Mouse (Mus musculus) liver, postnatal 0 days (tissue): ENCODE data around the gene Ggps1. TPM values are rescaled to one million over a fixed set of nuclear protein-coding genes. Genes with fewer than 3 reads are reported as not detected.
A peak's percentile ranks its signal among the peaks of the same experiment; 100 is the strongest.
"Not testable (repeated sequence)": the region's sequence is repeated elsewhere in the genome, so short reads cannot be mapped to it uniquely, and the experiment has no call there.

Source experiments
- ATAC-seq: fragments of 200-750 bp; cut with Nextera tagmentation; 2 replicates; pipeline ENCODE4 v1.8.0; 2017; ENCODE audit warnings: mild to moderate bottlenecking, moderate library complexity
- DNase-seq: peaks from one replicate; pipeline ENCODE4 v3.0.0-alpha.2; 2016
- H3K27ac ChIP-seq: fragments of 300-500 bp; sonication (generic); 2 replicates; pipeline ENCODE4 v1.5.1; 2014; ENCODE audit warnings: antibody characterized with exemption, moderate library complexity, mild to moderate bottlenecking, low read depth
- H3K27me3 ChIP-seq: fragments of 300-500 bp; sonication (generic); 2 replicates; pipeline ENCODE4 v1.6.1; 2014; ENCODE audit warnings: low read length, control low read depth, mixed read lengths; ENCODE audit not compliant: insufficient read depth
- H3K36me3 ChIP-seq: fragments of 300-500 bp; sonication (generic); replicated peaks from 2 replicates; pipeline ENCODE4 v1.6.1; 2014; ENCODE audit warnings: mild to moderate bottlenecking, control low read depth, low read length, moderate library complexity, mixed read lengths; ENCODE audit not compliant: insufficient read depth
- H3K4me1 ChIP-seq: fragments of 300-500 bp; sonication (generic); 2 replicates; pipeline ENCODE4 v1.6.1; 2014; ENCODE audit warnings: antibody characterized with exemption, mild to moderate bottlenecking, control low read depth; ENCODE audit not compliant: insufficient read depth
- H3K4me2 ChIP-seq: fragments of 300-500 bp; sonication (generic); 2 replicates; pipeline ENCODE4 v1.6.1; 2014; ENCODE audit warnings: low read depth, mild to moderate bottlenecking, low read length, moderate library complexity, mixed read lengths
- H3K4me3 ChIP-seq: fragments of 300-500 bp; sonication (generic); 2 replicates; pipeline ENCODE4 v1.5.1; 2014; ENCODE audit warnings: low read depth, low read length
- H3K9ac ChIP-seq: fragments of 300-500 bp; sonication (generic); replicated peaks from 2 replicates; pipeline ENCODE4 v1.6.1; 2014; ENCODE audit warnings: mild to moderate bottlenecking, moderate library complexity
- H3K9me3 ChIP-seq: fragments of 300-500 bp; sonication (generic); 2 replicates; pipeline ENCODE4 v1.6.1; 2016; ENCODE audit warnings: mild to moderate bottlenecking, control low read depth, low read length, mixed read lengths
- CTCF ChIP-seq: sonication (generic); IDR thresholded peaks from 2 replicates; pipeline ENCODE4 v1.5.1; 2016; ENCODE audit warnings: antibody characterized with exemption, low read depth
- EP300 ChIP-seq: IDR thresholded peaks from 2 replicates; pipeline ENCODE4 v1.6.1; 2016; ENCODE audit warnings: antibody characterized with exemption, low read depth, mild to moderate bottlenecking
- WGBS: fragments of 180-500 bp; shearing (Covaris S2); extraction: QIAGEN DNeasy Blood & Tissue Kit; methylation state at CpG from one replicate; pipeline ENCODE4 v1.1.7; 2014; ENCODE audit not compliant: insufficient replicate concordance; 5-methylcytosine and 5-hydroxymethylcytosine counted together
- polyA plus RNA-seq: library from polyadenylated mRNA; unstranded; fragments of >200 nt; fragmentation: Nextera tagmentation; extraction: Ambion mirVana; gene quantifications from 2 replicates; pipeline ENCODE4 v1.2.1, GENCODE M21; 2015

The Ggps1 gene
- polyA plus RNA-seq, 1 experiment from 2014 or later: 10.2 TPM

DNA sequence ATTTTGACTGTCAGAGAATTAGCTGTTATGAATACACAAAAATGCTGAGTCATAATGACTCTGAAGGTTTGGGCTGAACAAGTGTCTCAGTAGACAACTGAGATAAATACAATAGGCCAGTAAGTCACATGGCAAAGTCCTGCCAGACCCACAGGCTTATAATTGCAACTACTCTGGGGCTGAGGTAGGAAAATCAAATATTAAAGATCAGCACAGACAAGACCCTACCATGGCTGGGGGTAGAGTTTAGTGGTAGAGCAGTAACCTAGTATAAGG is 29.3 kb downstream of the Ggps1 start:
- no peaks in the 10 kb centered on the region for H3K27me3 ChIP-seq
- ATAC-seq (peak; percentile 84), DNase-seq (peak; percentile 16)
- no peak overlapping the region for H3K9ac ChIP-seq
- peaks cover 32% of the 10 kb centered on the region for H3K4me1 ChIP-seq
- peak overlapping the region; percentile 4; the same call in 1 of the 2 replicates for H3K4me2 ChIP-seq
- peak overlapping the region; percentile 71 for H3K27ac ChIP-seq
- no peaks in the 10 kb centered on the region for H3K9me3 ChIP-seq
- H3K4me3 ChIP-seq: no peak overlapping the region
- TF ChIP-seq EP300 (peak; percentile 88), CTCF (no peak)
- peaks cover 2% of the 10 kb centered on the region for H3K36me3 ChIP-seq

GRCm38 (mm10) chr13:14033309-14034072 is 29.8 kb downstream of the Ggps1 start:
- H3K9me3 ChIP-seq: no peaks in the 10 kb centered on the region
- WGBS: 51% methylated on average over 5 of the region's 5 CpGs
- peak; percentile 68 for ATAC-seq
- 0 out of 2 replicates have a peak overlapping the region, but pooled peaks have one; percentile 2 for H3K4me2 ChIP-seq
- H3K27me3 ChIP-seq: no peaks in the 10 kb centered on the region
- TF ChIP-seq CTCF (no peak), EP300 (peak; percentile 92)
- H3K36me3 ChIP-seq: peaks cover 6% of the 10 kb centered on the region
- DNase-seq: no peak
- no peak overlapping the region for H3K4me3 ChIP-seq
- H3K27ac ChIP-seq: peak overlapping the region; percentile 71
- peaks cover 27% of the 10 kb centered on the region for H3K4me1 ChIP-seq
- H3K9ac ChIP-seq: no peak overlapping the region

DNA sequence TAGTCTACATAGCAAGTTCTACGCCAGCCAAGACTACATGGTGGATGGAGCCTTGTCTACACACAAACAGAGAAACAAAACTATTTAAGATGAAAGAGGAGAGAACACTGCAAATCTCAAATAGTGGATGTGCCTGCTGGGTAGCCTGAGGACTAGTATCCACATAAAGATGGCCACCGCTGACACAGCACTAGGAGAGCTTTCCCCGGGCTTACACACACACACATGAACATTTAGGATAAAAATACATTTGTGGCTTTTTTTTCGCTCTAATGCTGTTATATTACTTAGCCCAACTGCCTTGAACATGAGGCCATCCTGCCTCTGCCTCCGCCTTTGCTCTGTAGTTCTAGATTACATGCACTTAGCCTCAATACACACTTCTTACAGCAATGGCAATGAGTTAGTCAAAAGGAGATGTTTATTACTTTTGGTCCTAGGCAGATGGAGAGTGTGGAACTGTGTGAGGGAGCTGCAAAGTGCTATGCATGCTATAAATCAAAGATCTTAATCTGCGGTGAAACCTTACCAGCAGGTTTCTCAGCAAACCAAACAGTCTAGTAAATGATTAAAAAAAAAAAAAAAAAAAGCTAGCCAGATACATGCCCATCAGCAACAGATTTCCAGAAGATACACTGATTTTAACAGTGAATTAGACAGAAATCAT is 37.0 kb downstream of the Ggps1 start:
- H3K9ac ChIP-seq: no peak overlapping the region
- peaks cover 28% of the 10 kb centered on the region for H3K36me3 ChIP-seq
- no peak overlapping the region for H3K4me3 ChIP-seq
- no peak overlapping the region for H3K4me2 ChIP-seq
- H3K27me3 ChIP-seq: no peaks in the 10 kb centered on the region
- WGBS: 83% methylated on average over 6 of the region's 6 CpGs
- H3K4me1 ChIP-seq: peaks cover 4% of the 10 kb centered on the region; the same call in 1 of the 2 replicates
- ATAC-seq (no peak), DNase-seq (no peak)
- H3K27ac ChIP-seq: no peak overlapping the region
- no peaks in the 10 kb centered on the region for H3K9me3 ChIP-seq
- no peak for TF ChIP-seq CTCF

DNA sequence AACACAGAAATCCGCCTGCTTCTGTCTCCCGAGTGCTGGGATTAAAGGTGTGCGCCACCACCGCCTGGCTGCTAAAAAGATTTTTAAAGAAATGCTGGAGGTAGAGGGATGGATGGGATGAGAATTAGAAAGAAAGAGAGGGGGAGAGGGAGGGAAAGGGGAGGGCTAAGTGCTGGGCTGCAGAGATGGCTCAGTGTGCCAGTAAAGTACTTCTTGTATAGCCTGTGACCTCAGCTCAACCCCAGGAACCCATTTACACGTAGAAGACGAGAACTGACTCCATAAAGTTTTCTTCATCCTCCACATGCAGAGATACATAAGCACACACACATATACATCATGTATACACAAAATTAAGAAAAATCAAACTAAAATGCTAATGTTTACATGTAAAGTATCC is 37.7 kb downstream of the Ggps1 start:
- WGBS: 88% methylated on average over 6 of the region's 6 CpGs
- no peak for ATAC-seq
- H3K4me2 ChIP-seq: no peak overlapping the region

GRCm38 (mm10) chr13:14021417-14021816 is 41.9 kb downstream of the Ggps1 start:
- not testable (repeated sequence) for H3K4me2 ChIP-seq, H3K27me3 ChIP-seq, H3K4me3 ChIP-seq, H3K9ac ChIP-seq, DNase-seq, H3K9me3 ChIP-seq, H3K4me1 ChIP-seq
- 44% methylated on average over 8 of the region's 12 CpGs for WGBS
- Histone ChIP-seq H3K27ac (peak overlapping the region; percentile 48; the same call in 1 of the 2 replicates), H3K36me3 (peaks cover 14% of the 10 kb centered on the region)
- peak; percentile 63 for TF ChIP-seq EP300
- ATAC-seq: peak; percentile 61

More for the DNA sequence above, 37.7 kb downstream of the Ggps1 start:
- no peak for TF ChIP-seq EP300
- TF ChIP-seq CTCF: no peak
- Histone ChIP-seq H3K36me3 (peaks cover 28% of the 10 kb centered on the region), H3K4me1 (peaks cover 4% of the 10 kb centered on the region; the same call in 1 of the 2 replicates), H3K27me3 (no peaks in the 10 kb centered on the region), H3K4me3 (no peak overlapping the region), H3K9ac (no peak overlapping the region), H3K9me3 (no peaks in the 10 kb centered on the region), H3K27ac (no peak overlapping the region)
- no peak for DNase-seq

- Histone ChIP-seq H3K4me2 (no peak overlapping the region), H3K36me3 (peaks cover 13% of the 10 kb centered on the region), H3K9me3 (no peaks in the 10 kb centered on the region), H3K27ac (peak overlapping the region; percentile 11; the same call in 1 of the 2 replicates), H3K4me1 (peaks cover 5% of the 10 kb centered on the region), H3K27me3 (no peaks in the 10 kb centered on the region), H3K9ac (no peak overlapping the region), H3K4me3 (no peak overlapping the region)
- ATAC-seq (no peak), DNase-seq (no peak)
- 74% methylated on average over 3 of the region's 3 CpGs for WGBS
- TF ChIP-seq CTCF (no peak), EP300 (no peak)
These were observed 44.4 kb downstream of the Ggps1 start for GRCm38 (mm10) chr13:14018852-14019251.
